8 mouse cellular contexts compared by ENCODE assay signal in genomic region chr11:96673792-96674191, GRCm38 (mm10).
A peak's percentile ranks its signal among the peaks of the same experiment; 100 is the strongest.
DNase-seq lines count a peak whose midpoint lies in the region; ATAC-seq and TF ChIP-seq lines count a peak whose summit lies in the region.

No protein-coding gene starts in this region.

- no peaks in the 10 kb centered on the region for H3K36me3 ChIP-seq in forebrain, postnatal 0 days (ENCODE audit: insufficient read depth)
- H3K36me3 ChIP-seq in intestine, embryonic 15.5 days, result no peaks in the 10 kb centered on the region
- no peaks in the 10 kb centered on the region for H3K36me3 ChIP-seq in limb, embryonic 12.5 days
- H3K36me3 ChIP-seq in midbrain, embryonic 12.5 days, result no peaks in the 10 kb centered on the region

- TF ChIP-seq CTCF in forebrain, postnatal 0 days (IDR thresholded peaks at IDR 0.05; ENCODE audit: low read depth), result peak; percentile 79

- no peak overlapping the region for H3K27ac ChIP-seq in forebrain, postnatal 0 days (ENCODE audit: low read depth, low read length)
- no peak overlapping the region for H3K27ac ChIP-seq in intestine, embryonic 15.5 days
- H3K27ac ChIP-seq in limb, embryonic 12.5 days, result no peak overlapping the region
- no peak overlapping the region for H3K27ac ChIP-seq in midbrain, embryonic 12.5 days (replicated peaks)

- no peaks in the 10 kb centered on the region for H3K4me1 ChIP-seq in forebrain, postnatal 0 days (ENCODE audit: insufficient read depth)
- 0 out of 2 replicates have a peak, but pooled peaks cover 2% of the 10 kb centered on the region for H3K4me1 ChIP-seq in intestine, embryonic 15.5 days (replicated peaks)
- H3K4me1 ChIP-seq in limb, embryonic 12.5 days (replicated peaks), result peaks cover 8% of the 10 kb centered on the region; the same call in 1 of the 2 replicates
- no peaks in the 10 kb centered on the region; the same call in 1 of the 2 replicates for H3K4me1 ChIP-seq in midbrain, embryonic 12.5 days

- H3K27me3 ChIP-seq in forebrain, postnatal 0 days (ENCODE audit: insufficient read depth, low read length), result no peaks in the 10 kb centered on the region
- 0 out of 2 replicates have a peak, but pooled peaks cover 8% of the 10 kb centered on the region for H3K27me3 ChIP-seq in intestine, embryonic 15.5 days (replicated peaks)
- H3K27me3 ChIP-seq in limb, embryonic 12.5 days, result peaks cover 53% of the 10 kb centered on the region
- peaks cover 4% of the 10 kb centered on the region; the same call in 1 of the 2 replicates for H3K27me3 ChIP-seq in midbrain, embryonic 12.5 days

- 7% methylated on average over 6 of the region's 6 CpGs for WGBS in forebrain, postnatal 0 days
- 9% methylated on average over 6 of the region's 6 CpGs for WGBS in intestine, embryonic 15.5 days
- 0% methylated on average over 6 of the region's 6 CpGs for WGBS in limb, embryonic 12.5 days
- WGBS in midbrain, embryonic 12.5 days, result 4% methylated on average over 6 of the region's 6 CpGs

- no peak overlapping the region for H3K9ac ChIP-seq in forebrain, postnatal 0 days
- peak overlapping the region; percentile 32 for H3K9ac ChIP-seq in intestine, embryonic 15.5 days
- no peak overlapping the region for H3K9ac ChIP-seq in limb, embryonic 12.5 days (replicated peaks)
- no peak overlapping the region; the same call in 1 of the 2 replicates for H3K9ac ChIP-seq in midbrain, embryonic 12.5 days (replicated peaks)

- ATAC-seq in forebrain, postnatal 0 days, result peak; percentile 61
- peak; percentile 86 for ATAC-seq in intestine, embryonic 15.5 days
- ATAC-seq in limb, embryonic 12.5 days (ENCODE audit: insufficient number of reproducible peaks, insufficient read depth, low FRiP score, low TSS enrichment, low read depth), result no peak
- 0 out of 2 replicates have a peak, but pooled peaks have one; percentile 52 for ATAC-seq in midbrain, embryonic 12.5 days (ENCODE audit: low FRiP score, low read depth)

- DNase-seq in cerebellum, postnatal 4 days (ENCODE audit: low spot score in 2 of 2), result peak; percentile 37 to 44
- DNase-seq in cerebellum, adult 11 months, result no peak
- DNase-seq in adrenal gland, postnatal 25 days, result peak; percentile 31
- DNase-seq in forebrain, postnatal 0 days, result peak; percentile 62
- DNase-seq in yolk sac, embryonic 10.5 days (ENCODE audit: low spot score), result peak; percentile 53

- no peak overlapping the region for H3K4me3 ChIP-seq in forebrain, postnatal 0 days (ENCODE audit: low read depth, low read length)
- H3K4me3 ChIP-seq in intestine, embryonic 15.5 days (replicated peaks), result peak overlapping the region; percentile 16; the same call in 1 of the 2 replicates
- no peak overlapping the region for H3K4me3 ChIP-seq in limb, embryonic 12.5 days (replicated peaks)
- H3K4me3 ChIP-seq in midbrain, embryonic 12.5 days, result no peak overlapping the region

- no peaks in the 10 kb centered on the region for H3K9me3 ChIP-seq in forebrain, postnatal 0 days (ENCODE audit: low read length)
- no peaks in the 10 kb centered on the region for H3K9me3 ChIP-seq in intestine, embryonic 15.5 days
- no peaks in the 10 kb centered on the region for H3K9me3 ChIP-seq in limb, embryonic 12.5 days
- no peaks in the 10 kb centered on the region for H3K9me3 ChIP-seq in midbrain, embryonic 12.5 days

- peak overlapping the region; percentile 4; the same call in 1 of the 2 replicates for H3K4me2 ChIP-seq in forebrain, postnatal 0 days (ENCODE audit: low read depth)
- H3K4me2 ChIP-seq in intestine, embryonic 15.5 days (replicated peaks), result peak overlapping the region; percentile 57
- H3K4me2 ChIP-seq in limb, embryonic 12.5 days, result peak overlapping the region; percentile 38
- H3K4me2 ChIP-seq in midbrain, embryonic 12.5 days (replicated peaks), result peak overlapping the region; percentile 35

Comparison
In these comparisons a context has a peak if more than half of its experiments do, and no peak if none do; other contexts are left out.
1. H3K4me2 ChIP-seq: peak in every context shown above with its lines; median percentile 57 in intestine, embryonic 15.5 days; 38 in limb, embryonic 12.5 days; 35 in midbrain, embryonic 12.5 days; 4 in forebrain, postnatal 0 days.